Mouse (Mus musculus): ENCODE measurements around the gene Colca2.

Gene Colca2

GRCm38 (mm10) chr9:51278500-51279381 lies at the start of gene Colca2:
Gene Colca2, minus strand, starts transcription at chr9:51278569.
- DNase-seq (ENCODE audit: low read depth) = no peak

DNA sequence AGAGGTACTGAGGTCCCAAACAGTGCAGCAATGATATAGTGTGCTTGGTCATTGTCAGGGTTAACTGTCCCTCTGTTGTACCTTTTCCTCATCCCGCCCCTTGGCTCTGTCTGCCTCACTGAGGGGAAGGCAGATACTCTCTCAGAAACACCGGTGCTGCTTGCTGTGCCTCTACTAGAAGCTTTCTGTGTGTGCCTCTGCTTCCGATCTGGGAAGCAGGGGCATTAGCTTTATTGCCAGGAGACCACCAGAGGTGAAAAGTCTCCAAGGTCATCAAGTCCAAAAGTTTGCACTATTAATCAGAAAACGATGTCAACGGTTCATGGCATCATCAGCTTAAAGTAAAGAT lies 49.2 kb upstream of the Colca2 start:
- no peak for DNase-seq (ENCODE audit: low read depth)

DNA sequence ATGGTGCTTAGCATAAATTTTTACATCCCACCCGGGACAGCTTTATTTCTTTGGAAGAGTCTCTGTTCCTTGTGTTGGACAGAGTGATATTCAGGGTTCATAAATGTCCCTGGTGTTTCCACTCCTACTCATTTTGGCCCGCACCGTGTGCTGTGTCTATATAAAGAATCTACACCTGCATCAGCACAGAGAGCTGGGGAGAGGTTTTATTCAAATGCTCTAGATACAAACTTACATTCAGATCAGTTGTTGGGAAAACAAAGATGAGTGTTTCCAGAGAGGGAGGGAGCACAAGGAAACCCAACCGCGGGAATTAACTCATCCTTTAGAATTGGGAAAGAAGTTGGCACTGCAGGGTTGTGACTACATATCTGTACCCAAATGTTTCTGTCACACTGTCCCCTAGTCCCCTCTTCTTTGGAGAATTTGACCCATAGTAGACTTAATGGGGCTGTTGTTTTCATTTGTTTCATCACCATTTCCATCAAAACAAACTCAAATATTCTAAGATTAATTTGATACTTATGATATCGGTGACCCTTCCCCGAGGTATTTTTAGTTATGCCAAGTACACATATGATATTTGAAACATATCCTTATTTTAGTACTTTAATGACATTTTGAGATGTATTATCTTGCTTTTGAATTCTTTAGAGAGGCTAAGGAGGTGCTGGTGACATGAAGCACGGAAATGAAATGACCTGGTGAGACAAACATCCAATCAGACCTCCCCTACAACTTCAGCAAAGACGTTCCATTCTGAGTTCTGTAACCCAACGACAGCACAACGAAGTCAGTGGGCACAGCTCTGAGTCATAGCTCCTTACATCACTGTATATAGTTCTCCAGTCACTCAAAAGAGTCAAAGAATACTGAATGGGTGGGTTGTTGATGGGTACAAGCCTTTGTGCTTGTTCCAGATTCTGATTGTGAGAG lies 48.5 kb upstream of the Colca2 start:
- no peak for DNase-seq (ENCODE audit: low read depth)

DNA sequence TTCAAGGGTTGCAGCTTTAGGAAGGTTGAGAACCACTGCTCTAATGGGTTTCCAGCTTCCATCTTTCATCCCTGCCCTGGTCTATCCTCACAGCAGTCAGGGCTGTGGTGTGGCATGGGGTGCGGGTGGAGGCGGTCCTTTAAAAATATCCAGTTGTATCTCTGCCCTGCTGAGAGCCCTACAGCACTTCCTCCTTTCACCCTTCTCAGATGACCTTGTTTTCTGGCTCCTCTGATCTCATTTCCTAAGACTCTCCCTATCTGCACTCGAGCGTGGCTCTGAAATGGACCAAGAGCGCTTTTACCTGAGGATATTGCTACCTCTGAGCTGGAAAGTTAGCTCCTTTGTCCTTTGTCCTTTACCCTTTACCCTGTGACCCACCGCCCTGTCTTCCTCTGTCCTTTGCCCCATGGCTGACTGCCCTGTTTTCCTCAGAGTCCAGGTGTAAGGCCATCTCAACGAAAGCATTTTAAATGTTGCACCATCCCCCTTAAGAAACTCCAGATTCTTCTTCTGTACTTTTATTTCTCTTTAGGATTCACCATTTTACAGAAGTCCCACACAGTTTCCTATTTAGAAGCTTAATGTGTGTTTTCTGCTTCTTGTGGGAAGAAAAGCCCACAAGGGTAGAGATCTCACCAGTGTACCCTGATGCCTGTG lies 46.2 kb upstream of the Colca2 start:
- peak; percentile 5 for DNase-seq (ENCODE audit: low read depth)

DNA sequence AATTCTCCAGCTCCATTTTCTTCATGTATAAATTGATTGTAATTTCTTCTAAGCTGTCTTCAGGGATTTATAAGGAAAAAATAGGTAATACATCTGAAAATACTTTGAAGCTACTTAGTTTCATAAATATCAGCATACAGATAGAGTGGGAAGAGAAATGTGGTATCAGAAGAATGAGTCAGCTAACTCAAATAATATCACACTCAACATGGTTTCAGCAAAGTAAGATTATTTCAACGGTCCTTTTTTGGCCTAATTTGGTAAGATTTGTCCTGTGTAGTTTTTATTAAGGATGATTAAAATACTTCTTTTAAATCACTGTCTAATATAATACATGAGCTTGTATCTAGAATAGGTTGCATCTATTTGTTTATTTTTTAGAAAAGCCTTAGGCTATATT lies 41.7 kb upstream of the Colca2 start:
- no peak for DNase-seq (ENCODE audit: low read depth)

- DNase-seq (ENCODE audit: low read depth) = no peak
Measured at GRCm38 (mm10) chr9:51318246-51318645, 39.9 kb upstream of the Colca2 start.

DNA sequence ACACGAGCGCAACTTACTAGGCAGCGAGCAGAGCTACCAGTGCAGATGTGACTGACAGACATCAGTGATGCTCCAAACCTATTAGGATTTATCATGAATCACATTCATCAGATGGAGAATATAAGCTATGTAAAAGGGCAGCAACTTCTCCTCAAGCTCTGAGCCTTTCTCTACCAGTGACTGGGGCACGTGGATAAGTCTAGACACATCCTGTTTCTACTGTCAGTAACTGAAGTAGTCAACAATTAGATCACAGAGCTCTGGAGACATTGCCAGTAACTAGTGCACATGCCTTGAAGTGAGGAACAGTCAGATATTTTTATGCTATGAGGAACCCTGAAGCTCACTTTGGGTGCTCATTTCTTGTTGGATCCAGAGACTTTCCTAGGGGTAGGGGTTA lies 39.0 kb upstream of the Colca2 start:
- no peak for DNase-seq (ENCODE audit: low read depth)

DNA sequence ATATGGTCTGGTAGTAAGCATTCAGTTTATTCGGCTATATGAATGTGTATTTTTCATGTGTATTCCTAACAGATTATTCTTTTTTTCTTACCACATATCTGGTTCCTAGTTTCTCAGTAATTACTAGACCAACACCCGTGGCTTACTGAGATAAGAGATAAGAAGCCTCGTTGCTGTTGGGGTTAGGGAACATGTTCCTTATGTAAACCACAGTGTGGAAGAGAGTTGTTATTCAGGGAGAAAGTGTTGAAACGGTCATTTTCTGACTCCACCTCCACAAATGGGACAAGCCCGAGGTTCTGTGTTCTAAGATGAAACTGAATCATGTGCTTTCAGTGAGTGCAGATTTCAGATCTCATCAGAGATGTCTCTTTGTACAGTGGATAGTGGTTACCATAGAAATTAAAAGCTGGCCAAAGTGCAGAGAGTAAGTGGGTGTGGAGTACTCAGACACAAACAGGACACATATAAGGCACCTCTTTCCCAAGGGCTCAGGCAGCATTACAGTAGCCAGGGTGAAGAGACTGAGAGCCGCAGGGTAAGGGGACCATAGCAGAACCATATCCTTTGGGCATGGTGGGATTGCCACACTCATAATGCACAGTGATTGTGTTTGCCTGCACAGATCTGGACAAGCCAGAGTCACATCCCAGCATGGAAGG lies 37.2 kb upstream of the Colca2 start:
- peak; percentile 73 for DNase-seq (ENCODE audit: low read depth)

GRCm38 (mm10) chr9:51312554-51313317 lies 34.4 kb upstream of the Colca2 start:
- DNase-seq (ENCODE audit: low read depth) = no peak

DNA sequence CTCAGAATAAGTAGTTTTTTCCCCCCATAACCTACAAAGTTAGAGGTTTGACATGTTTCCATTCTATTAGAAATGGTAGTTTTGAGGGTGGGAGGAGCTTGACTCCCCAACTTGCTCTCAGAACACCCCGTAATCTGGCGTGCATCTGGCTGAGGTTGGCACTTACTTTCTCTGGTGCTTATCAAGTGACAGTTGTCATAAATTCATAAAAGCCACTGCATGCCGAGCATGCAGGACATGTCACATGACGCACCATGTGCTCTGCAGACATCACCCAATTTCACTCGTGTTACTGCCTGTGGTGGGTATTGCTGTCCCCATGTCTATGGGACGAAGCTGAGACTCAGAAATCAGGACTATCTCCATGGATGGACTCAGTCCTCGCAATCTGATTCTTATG lies 32.1 kb upstream of the Colca2 start:
- DNase-seq (ENCODE audit: low read depth) = no peak

- no peak for DNase-seq (ENCODE audit: low read depth)
Measured at GRCm38 (mm10) chr9:51306351-51306750, 28.0 kb upstream of the Colca2 start.

DNA sequence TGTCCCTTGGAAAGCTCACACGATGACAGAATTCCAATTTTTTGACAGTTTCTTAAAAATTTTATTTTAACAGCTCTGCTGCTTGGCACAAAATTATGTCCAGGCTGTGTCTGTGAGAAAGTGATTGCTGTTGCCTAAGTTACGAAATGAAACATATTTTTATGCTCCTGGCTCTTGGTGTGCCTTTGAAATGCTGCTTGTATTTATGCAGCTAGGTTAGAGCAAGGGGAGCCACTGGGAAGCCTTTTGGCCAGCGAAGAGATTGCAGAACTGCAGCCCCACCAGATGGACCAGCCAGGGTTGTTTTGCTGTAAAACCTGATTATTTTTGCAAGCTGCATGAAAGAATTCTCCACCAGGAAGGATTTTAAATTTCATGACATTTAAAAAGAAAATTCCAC lies 26.8 kb upstream of the Colca2 start:
- no peak for DNase-seq (ENCODE audit: low read depth)

- no peak for DNase-seq (ENCODE audit: low read depth)
Measured at GRCm38 (mm10) chr9:51303980-51304379, 25.6 kb upstream of the Colca2 start.

DNA sequence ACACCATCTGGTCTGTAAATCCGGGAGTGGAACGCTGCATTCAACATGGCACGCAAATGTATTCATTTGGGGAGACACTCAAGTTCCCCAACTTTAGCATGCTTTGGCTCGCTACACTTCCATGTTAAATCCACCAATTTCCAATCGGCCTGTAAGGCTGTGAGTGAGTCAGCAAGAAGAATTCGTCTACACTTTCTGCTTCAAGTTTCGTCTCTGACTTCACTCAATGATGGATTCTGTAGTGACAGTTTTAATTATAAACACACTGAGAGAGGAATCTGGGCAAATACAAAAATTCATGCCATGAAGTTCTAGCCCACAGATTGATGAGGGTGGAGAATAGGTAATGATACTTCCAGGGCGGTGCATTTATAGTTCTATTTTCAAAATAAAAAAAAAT lies 15.2 kb upstream of the Colca2 start:
- no peak for DNase-seq (ENCODE audit: low read depth)

GRCm38 (mm10) chr9:51292674-51293073 lies 14.3 kb upstream of the Colca2 start:
- DNase-seq (ENCODE audit: low read depth) = peak; percentile 76

- no peak for DNase-seq (ENCODE audit: low read depth)
Measured at GRCm38 (mm10) chr9:51290980-51291379, 12.6 kb upstream of the Colca2 start.

GRCm38 (mm10) chr9:51286079-51286478 lies 7.7 kb upstream of the Colca2 start:
- DNase-seq (ENCODE audit: low read depth) = peak; percentile 54

GRCm38 (mm10) chr9:51277834-51278498 lies 403 bp downstream of the Colca2 start:
- DNase-seq (ENCODE audit: low read depth) = no peak

GRCm38 (mm10) chr9:51274678-51275077 lies 3.7 kb downstream of the Colca2 start:
- no peak for DNase-seq (ENCODE audit: low read depth)

DNA sequence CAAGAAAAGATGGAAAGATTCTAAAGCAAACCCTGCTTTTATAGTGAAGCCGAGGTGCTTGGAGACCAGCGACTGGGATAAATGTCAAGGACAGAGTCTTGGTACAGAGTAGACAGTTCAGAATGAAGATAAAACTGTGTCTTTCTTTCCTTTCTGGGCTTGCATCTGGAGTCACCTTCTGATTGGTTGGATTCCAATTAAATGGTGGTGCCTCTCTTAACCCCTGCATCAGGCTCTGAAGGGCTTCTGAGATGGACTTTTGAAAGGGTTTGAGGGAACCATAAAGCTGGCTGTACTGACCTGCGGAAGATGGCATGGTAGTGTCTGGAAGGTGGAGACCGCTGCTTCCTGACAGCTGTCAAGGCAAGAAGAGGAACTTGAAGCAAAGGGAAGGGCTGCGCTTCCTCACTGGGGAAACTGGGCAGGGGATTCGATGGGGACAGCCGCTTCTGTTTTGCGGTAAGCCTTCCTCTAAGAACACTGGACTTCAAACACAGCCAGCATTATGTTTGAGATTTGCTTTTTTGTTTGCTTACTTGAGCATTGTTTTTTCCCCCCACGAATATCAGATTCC lies 4.7 kb downstream of the Colca2 start:
- no peak for DNase-seq (ENCODE audit: low read depth)

All from 416B (cell line).